Mouse (Mus musculus): ENCODE data around the gene Spcs2. TPM values are rescaled to one million over a fixed set of nuclear protein-coding genes. Genes with fewer than 3 reads are reported as not detected.

Gene Spcs2
- polyA plus RNA-seq (2016; fragmentation: Nextera tagmentation; extraction: Ambion mirVana): 334 and 345 TPM in 2 replicates

GRCm38 (mm10) chr7:99863362-99863761 lies at the start of gene Spcs2:
Gene Spcs2, minus strand, starts transcription at chr7:99863462.
- no peak within 1 kb of the TSS for H3K4me2 ChIP-seq (replicated peaks)
- no peak within 1 kb of the TSS for H3K4me3 ChIP-seq
- no peaks in the 10 kb centered on the region for H3K27me3 ChIP-seq
- H3K4me1 ChIP-seq: peaks cover 6% of the 10 kb centered on the region; the same call in 1 of the 2 replicates
- no peak within 1 kb of the TSS for H3K27ac ChIP-seq
- H3K9me3 ChIP-seq: no peaks in the 10 kb centered on the region
- no peaks in the 10 kb centered on the region for H3K36me3 ChIP-seq
- H3K9ac ChIP-seq: no peak within 1 kb of the TSS
- 45% methylated on average over 7 of the region's 7 CpGs for WGBS
- ATAC-seq (ENCODE audit: insufficient number of reproducible peaks, insufficient read depth, low FRiP score, low TSS enrichment): no peak

DNA sequence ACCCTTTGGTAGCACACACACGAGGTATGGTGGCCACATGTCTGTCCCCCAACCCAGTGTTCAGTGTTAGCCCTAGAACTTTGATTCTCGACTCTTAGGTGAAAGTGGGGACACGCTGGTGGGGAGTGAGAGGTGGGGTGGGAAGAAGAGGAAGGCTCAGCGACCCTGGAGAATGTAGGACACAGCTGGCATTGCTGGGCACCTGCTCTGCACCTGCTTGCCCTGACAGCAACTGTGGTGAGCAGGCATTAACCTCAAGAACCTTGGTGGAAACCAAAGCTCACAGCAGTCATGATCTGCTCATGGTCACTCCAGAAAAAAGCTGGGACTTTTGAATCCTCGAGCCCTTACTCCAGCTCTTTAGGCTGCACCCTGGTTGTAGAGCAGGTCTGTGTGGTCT lies 47.8 kb upstream of the Spcs2 start:
- Histone ChIP-seq H3K36me3 (no peaks in the 10 kb centered on the region), H3K4me2 (replicated peaks) (no peak overlapping the region), H3K4me3 (no peak overlapping the region), H3K27ac (no peak overlapping the region), H3K9me3 (no peaks in the 10 kb centered on the region), H3K4me1 (no peaks in the 10 kb centered on the region), H3K9ac (no peak overlapping the region), H3K27me3 (peaks cover 7% of the 10 kb centered on the region; the same call in 1 of the 2 replicates)
- 76% methylated on average over 5 of the region's 5 CpGs for WGBS
- ATAC-seq (ENCODE audit: insufficient number of reproducible peaks, insufficient read depth, low FRiP score, low TSS enrichment): no peak

DNA sequence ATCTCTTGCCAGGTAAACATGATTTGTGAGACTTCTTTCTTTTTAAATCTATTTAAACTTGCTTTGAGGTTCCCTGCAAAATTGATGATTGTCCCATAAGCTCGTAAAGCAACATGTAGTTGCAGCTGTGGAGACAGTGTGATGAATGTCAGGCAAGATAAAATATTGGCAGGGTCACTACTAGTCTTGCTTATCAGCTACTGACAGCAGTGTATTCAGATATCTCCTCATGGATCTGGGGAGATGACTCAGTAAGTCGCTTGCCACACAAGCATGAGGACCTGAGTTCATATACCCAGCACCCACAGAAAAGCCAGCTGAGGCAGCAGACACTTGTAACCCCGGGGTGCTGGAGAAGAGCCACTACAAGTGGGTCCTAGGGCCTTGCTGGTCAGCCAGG lies 44.2 kb upstream of the Spcs2 start:
- no peak overlapping the region for H3K9ac ChIP-seq
- no peak overlapping the region for H3K27ac ChIP-seq
- WGBS: 75% methylated on average over 3 of the region's 3 CpGs
- no peak overlapping the region for H3K4me2 ChIP-seq (replicated peaks)
- H3K4me3 ChIP-seq: no peak overlapping the region
- no peaks in the 10 kb centered on the region for H3K9me3 ChIP-seq
- H3K36me3 ChIP-seq: no peaks in the 10 kb centered on the region
- H3K4me1 ChIP-seq: no peaks in the 10 kb centered on the region
- no peak for ATAC-seq (ENCODE audit: insufficient number of reproducible peaks, insufficient read depth, low FRiP score, low TSS enrichment)
- no peaks in the 10 kb centered on the region for H3K27me3 ChIP-seq

- H3K27me3 ChIP-seq: no peaks in the 10 kb centered on the region
- no peaks in the 10 kb centered on the region for H3K9me3 ChIP-seq
- H3K36me3 ChIP-seq: no peaks in the 10 kb centered on the region
- no peaks in the 10 kb centered on the region for H3K4me1 ChIP-seq
- H3K9ac ChIP-seq: no peak overlapping the region
- H3K27ac ChIP-seq: no peak overlapping the region
- H3K4me2 ChIP-seq (replicated peaks): no peak overlapping the region
- no peak overlapping the region for H3K4me3 ChIP-seq
- no peak for ATAC-seq (ENCODE audit: insufficient number of reproducible peaks, insufficient read depth, low FRiP score, low TSS enrichment)
- WGBS: 87% methylated on average over 3 of the region's 3 CpGs
These were observed 43.1 kb upstream of the Spcs2 start for GRCm38 (mm10) chr7:99906346-99906745.

DNA sequence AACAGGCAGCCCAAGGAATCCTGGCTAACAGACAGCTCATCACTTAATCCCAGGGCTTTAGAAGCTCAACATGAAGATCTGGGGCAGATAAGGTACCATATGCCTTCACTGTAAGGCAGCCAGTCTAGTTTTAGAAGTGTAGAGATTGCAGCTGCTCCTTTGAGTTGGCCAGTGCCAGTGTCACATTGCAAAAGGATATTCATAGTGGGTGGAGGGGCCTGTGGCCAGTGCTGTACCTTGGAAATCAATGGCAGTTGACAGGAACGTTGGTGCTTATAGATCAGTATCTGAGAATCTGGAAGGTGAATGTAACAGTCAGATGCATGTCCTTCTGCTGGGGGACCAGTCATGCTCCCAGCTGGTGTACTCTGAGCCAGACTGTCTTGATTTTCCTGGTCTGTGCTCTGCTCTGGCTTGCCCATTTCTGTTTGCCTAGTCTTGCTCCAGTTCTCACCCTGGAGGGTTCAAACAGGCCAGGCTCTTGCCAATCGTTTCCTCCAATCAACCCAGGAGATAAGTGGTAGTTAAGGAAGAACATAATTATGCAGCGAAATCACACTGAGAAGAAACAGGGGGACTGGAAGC lies 41.3 kb upstream of the Spcs2 start:
- no peaks in the 10 kb centered on the region for H3K4me1 ChIP-seq
- H3K9ac ChIP-seq: no peak overlapping the region
- WGBS: 51% methylated on average over 3 of the region's 3 CpGs
- no peaks in the 10 kb centered on the region for H3K27me3 ChIP-seq
- H3K4me2 ChIP-seq (replicated peaks): no peak overlapping the region
- H3K4me3 ChIP-seq: no peak overlapping the region
- ATAC-seq (ENCODE audit: insufficient number of reproducible peaks, insufficient read depth, low FRiP score, low TSS enrichment): no peak
- no peaks in the 10 kb centered on the region for H3K36me3 ChIP-seq
- H3K9me3 ChIP-seq: no peaks in the 10 kb centered on the region
- no peak overlapping the region for H3K27ac ChIP-seq

- Histone ChIP-seq H3K27me3 (no peaks in the 10 kb centered on the region), H3K4me2 (replicated peaks) (no peak overlapping the region), H3K4me1 (no peaks in the 10 kb centered on the region), H3K36me3 (no peaks in the 10 kb centered on the region), H3K9me3 (no peaks in the 10 kb centered on the region), H3K27ac (no peak overlapping the region), H3K9ac (no peak overlapping the region), H3K4me3 (no peak overlapping the region)
- no peak for ATAC-seq (ENCODE audit: insufficient number of reproducible peaks, insufficient read depth, low FRiP score, low TSS enrichment)
- 75% methylated on average over 11 of the region's 11 CpGs for WGBS
These were observed 39.8 kb upstream of the Spcs2 start for GRCm38 (mm10) chr7:99902918-99903665.

DNA sequence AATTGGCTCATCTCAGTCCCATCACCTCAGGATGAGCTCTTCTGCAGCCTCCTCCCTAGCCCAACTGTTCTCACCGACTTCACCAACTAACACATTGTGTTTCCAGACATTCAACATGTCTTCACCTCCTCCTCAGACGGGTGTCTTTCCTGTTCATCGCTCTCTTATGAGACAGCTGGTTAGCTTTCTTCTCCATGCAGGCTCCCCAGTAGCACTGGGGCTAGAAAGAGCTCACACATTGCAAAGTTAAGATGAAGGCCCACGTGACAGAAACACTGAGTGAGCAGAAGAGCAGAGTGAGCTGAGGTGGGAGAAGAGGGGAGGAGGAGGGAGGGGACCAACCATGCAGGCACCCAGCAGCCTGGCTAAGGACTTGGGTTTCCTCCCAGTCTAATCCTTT lies 38.9 kb upstream of the Spcs2 start:
- no peak for ATAC-seq (ENCODE audit: insufficient number of reproducible peaks, insufficient read depth, low FRiP score, low TSS enrichment)
- WGBS: 69% methylated on average over 4 of the region's 4 CpGs
- H3K27ac ChIP-seq: no peak overlapping the region

DNA sequence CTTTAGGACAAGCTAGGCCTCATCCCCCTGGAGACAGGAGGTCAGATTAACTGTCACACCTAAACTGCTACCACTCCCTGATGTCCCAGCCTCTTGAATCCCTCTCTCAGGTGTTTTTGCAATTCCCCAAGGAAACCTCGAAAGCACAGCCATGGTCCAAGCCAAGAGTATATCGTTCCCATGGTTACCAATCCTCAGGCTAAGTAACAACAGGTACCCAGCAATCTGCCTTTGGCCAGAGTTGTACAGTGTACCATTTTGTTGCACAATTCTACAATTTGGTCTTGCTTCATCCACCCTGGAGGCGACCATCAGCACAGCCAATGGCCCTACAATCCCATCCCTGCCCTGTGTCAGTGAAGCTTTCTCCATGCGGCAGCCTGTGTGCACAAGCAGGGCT lies 33.6 kb upstream of the Spcs2 start:
- ATAC-seq (ENCODE audit: insufficient number of reproducible peaks, insufficient read depth, low FRiP score, low TSS enrichment): no peak
- no peak overlapping the region for H3K27ac ChIP-seq
- H3K4me2 ChIP-seq (replicated peaks): no peak overlapping the region
- H3K27me3 ChIP-seq: no peaks in the 10 kb centered on the region
- WGBS: 77% methylated on average over 4 of the region's 4 CpGs
- no peak overlapping the region for H3K9ac ChIP-seq
- no peak overlapping the region for H3K4me3 ChIP-seq
- H3K36me3 ChIP-seq: no peaks in the 10 kb centered on the region
- H3K9me3 ChIP-seq: no peaks in the 10 kb centered on the region
- no peaks in the 10 kb centered on the region for H3K4me1 ChIP-seq

More for the DNA sequence above, 38.9 kb upstream of the Spcs2 start:
- no peak overlapping the region for H3K9ac ChIP-seq
- no peaks in the 10 kb centered on the region for H3K27me3 ChIP-seq
- no peaks in the 10 kb centered on the region for H3K36me3 ChIP-seq
- no peak overlapping the region for H3K4me3 ChIP-seq
- no peak overlapping the region for H3K4me2 ChIP-seq (replicated peaks)
- H3K9me3 ChIP-seq: no peaks in the 10 kb centered on the region
- H3K4me1 ChIP-seq: no peaks in the 10 kb centered on the region

GRCm38 (mm10) chr7:99894478-99894877 lies 31.2 kb upstream of the Spcs2 start:
- Histone ChIP-seq H3K36me3 (no peaks in the 10 kb centered on the region), H3K4me3 (no peak overlapping the region), H3K9me3 (no peaks in the 10 kb centered on the region), H3K27me3 (no peaks in the 10 kb centered on the region), H3K4me1 (no peaks in the 10 kb centered on the region), H3K4me2 (replicated peaks) (no peak overlapping the region), H3K9ac (no peak overlapping the region), H3K27ac (no peak overlapping the region)
- WGBS: 77% methylated on average over 6 of the region's 6 CpGs
- no peak for ATAC-seq (ENCODE audit: insufficient number of reproducible peaks, insufficient read depth, low FRiP score, low TSS enrichment)

DNA sequence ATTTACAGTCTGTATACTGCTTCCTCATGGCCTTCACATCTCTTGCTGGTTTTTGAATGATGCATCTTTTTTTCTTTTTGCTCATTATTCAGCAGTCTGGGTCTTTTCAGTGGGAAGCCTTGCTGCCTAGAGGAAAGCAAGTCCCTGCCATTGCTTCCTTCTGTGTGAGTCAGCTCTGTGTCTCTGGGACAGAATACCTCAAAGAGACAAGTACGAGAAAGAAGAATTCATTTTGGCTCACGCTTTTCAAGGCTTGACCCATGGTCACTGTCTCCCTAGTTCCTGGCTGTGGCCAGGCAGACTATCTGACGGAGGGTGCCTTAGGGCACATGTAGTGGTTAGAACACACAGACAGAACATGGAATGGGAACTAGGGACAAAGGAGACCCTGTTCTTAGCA lies 30.7 kb upstream of the Spcs2 start:
- WGBS: 58% methylated on average over 3 of the region's 3 CpGs
- no peak overlapping the region for H3K4me3 ChIP-seq
- no peak overlapping the region for H3K4me2 ChIP-seq (replicated peaks)
- no peak overlapping the region for H3K27ac ChIP-seq
- H3K9ac ChIP-seq: no peak overlapping the region
- H3K27me3 ChIP-seq: no peaks in the 10 kb centered on the region
- H3K36me3 ChIP-seq: no peaks in the 10 kb centered on the region
- H3K9me3 ChIP-seq: no peaks in the 10 kb centered on the region
- H3K4me1 ChIP-seq: no peaks in the 10 kb centered on the region
- no peak for ATAC-seq (ENCODE audit: insufficient number of reproducible peaks, insufficient read depth, low FRiP score, low TSS enrichment)

DNA sequence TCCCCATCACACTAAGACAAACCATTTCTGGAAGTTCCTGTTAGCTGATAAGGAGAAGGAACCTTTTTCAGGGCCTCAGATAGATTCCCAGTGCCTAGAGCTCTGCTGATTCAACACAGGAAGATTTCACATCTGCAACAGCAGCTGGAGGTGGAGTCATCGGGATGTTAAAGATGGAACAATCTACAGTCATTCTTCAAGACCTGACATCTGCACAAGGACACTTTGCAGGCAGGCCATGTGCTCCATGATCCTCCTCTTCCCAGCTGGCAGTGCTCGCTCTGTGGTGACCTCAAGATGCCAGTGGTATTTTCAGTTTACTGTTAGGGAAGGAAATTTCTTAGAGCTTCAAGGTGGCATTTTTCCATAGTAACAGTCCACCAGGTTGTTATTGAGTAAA lies 29.1 kb upstream of the Spcs2 start:
- Histone ChIP-seq H3K9ac (no peak overlapping the region), H3K4me3 (no peak overlapping the region), H3K27ac (no peak overlapping the region), H3K4me1 (no peaks in the 10 kb centered on the region), H3K27me3 (no peaks in the 10 kb centered on the region), H3K4me2 (replicated peaks) (no peak overlapping the region), H3K9me3 (no peaks in the 10 kb centered on the region), H3K36me3 (no peaks in the 10 kb centered on the region)
- WGBS: 88% methylated on average over 2 of the region's 2 CpGs
- no peak for ATAC-seq (ENCODE audit: insufficient number of reproducible peaks, insufficient read depth, low FRiP score, low TSS enrichment)

GRCm38 (mm10) chr7:99891471-99891870 lies 28.2 kb upstream of the Spcs2 start:
- Histone ChIP-seq H3K4me3 (no peak overlapping the region), H3K4me2 (replicated peaks) (no peak overlapping the region), H3K9ac (no peak overlapping the region), H3K9me3 (no peaks in the 10 kb centered on the region), H3K27ac (no peak overlapping the region), H3K27me3 (no peaks in the 10 kb centered on the region), H3K36me3 (no peaks in the 10 kb centered on the region), H3K4me1 (no peaks in the 10 kb centered on the region)
- WGBS: 31% methylated on average over 3 of the region's 3 CpGs
- ATAC-seq (ENCODE audit: insufficient number of reproducible peaks, insufficient read depth, low FRiP score, low TSS enrichment): no peak

All from embryonic facial prominence, embryonic 12.5 days (tissue).